9 mouse cellular contexts compared by ENCODE assay signal in the genomic region with DNA sequence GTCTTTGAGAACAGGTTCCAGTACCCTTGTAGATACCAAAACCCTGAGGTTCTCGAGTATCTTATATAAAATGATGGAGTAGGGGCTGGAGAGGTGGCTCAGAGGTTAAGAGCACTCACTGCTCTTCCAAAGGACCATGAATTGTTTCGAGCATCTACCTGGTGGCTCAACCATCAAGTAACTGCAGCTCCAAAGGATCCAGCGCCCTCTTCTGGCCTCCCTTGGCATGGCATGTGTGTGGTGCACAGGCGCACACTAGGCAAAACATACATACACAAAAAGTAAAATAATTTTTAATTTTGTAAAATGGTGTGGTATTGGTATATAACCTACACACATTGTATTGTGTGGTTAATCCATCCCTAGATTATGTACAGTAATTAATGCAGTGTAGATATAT. TPM values are rescaled to one million over a fixed set of nuclear protein-coding genes. Genes with fewer than 3 reads are reported as not detected.
DNase-seq lines count a peak whose midpoint lies in the region; TF ChIP-seq lines count a peak whose summit lies in the region.
"Had no signal": no experiment of that assay in that cellular context is flagged by ENCODE, and none has a peak within 500 bp of the region (broad histone marks: within the 10 kb centered on the region; RNA-seq: fewer than 3 reads in every experiment).

No protein-coding gene starts in this region.

- no peak overlapping the region for H3K4me3 ChIP-seq in kidney, adult 2 months (ENCODE audit: insufficient read depth, low read depth, low read length)
- H3K4me3 ChIP-seq in embryonic fibroblast, embryonic 13.5 days (ENCODE audit: insufficient read depth, low read length) = no peak overlapping the region

- no peaks in the 10 kb centered on the region; the same call in 1 of the 2 replicates for H3K36me3 ChIP-seq in kidney, adult 2 months (ENCODE audit: control insufficient read depth, insufficient read depth, low read length)

- TF ChIP-seq CTCF in kidney, adult 2 months (conservative IDR thresholded peaks at IDR 0.05; ENCODE audit: insufficient read depth, insufficient read length, low read depth, low read length) = peak; percentile 59
- 0 out of 2 replicates have a peak, but pooled peaks have one; percentile 13 for TF ChIP-seq CTCF in embryonic fibroblast, embryonic 13.5 days (IDR thresholded peaks at IDR 0.05; ENCODE audit: borderline replicate concordance, insufficient read depth, low read length)

- no peaks in the 10 kb centered on the region for H3K27me3 ChIP-seq in kidney, adult 2 months (replicated peaks; ENCODE audit: control insufficient read depth, insufficient read depth, low read length)

- H3K4me1 ChIP-seq in kidney, adult 2 months (ENCODE audit: control insufficient read depth, insufficient read depth, low read length) = peaks cover 9% of the 10 kb centered on the region; the same call in 1 of the 2 replicates
- H3K4me1 ChIP-seq in embryonic fibroblast, embryonic 13.5 days (ENCODE audit: control insufficient read depth, insufficient read depth, low read length) = no peaks in the 10 kb centered on the region

- no peak for DNase-seq in kidney, adult 2 months
- no peak for DNase-seq in kidney, postnatal 14 days
- peak; percentile 23 for DNase-seq in thymus, postnatal 14 days
- no peak for DNase-seq in thymus, adult 18-20 months
- no peak for DNase-seq in urinary bladder, adult 18-20 months (ENCODE audit: low spot score in 2 of 2)
- DNase-seq in left cerebral cortex, postnatal 4 days = no peak
- DNase-seq in left cerebral cortex, postnatal 10 days (ENCODE audit: extremely low spot score in 1 of 2, low spot score in 2 of 2) = no peak
- DNase-seq: lung, postnatal 14 days had no signal

- WGBS in kidney, adult 2 months = 89% methylated on average over 4 of the region's 4 CpGs

- no peak overlapping the region for H3K27ac ChIP-seq in kidney, adult 2 months (ENCODE audit: insufficient read depth, low read depth, low read length)
- H3K27ac ChIP-seq in embryonic fibroblast, embryonic 13.5 days (ENCODE audit: insufficient read depth, low read length) = no peak overlapping the region

- no peak for TF ChIP-seq POLR2A in kidney, adult 2 months (IDR thresholded peaks at IDR 0.05; ENCODE audit: low read depth, low read length)
- TF ChIP-seq POLR2A in embryonic fibroblast, embryonic 13.5 days (IDR thresholded peaks at IDR 0.05; ENCODE audit: low read depth, low read length) = no peak

- intact Hi-C loops in left cerebral cortex, postnatal 4 days (cut with DNase I) = loop anchor here (5.0 kb wide), 1 partner anchor 1419 kb away; no protein-coding TSS in a partner anchor
- intact Hi-C loops in left cerebral cortex, postnatal 10 days (cut with DNase I) = no loop called here

RNA-seq across cellular contexts. Expression of gene Ankrd33b, which starts 43.8 kb away (rescaled TPM):
- 21.8 and 26.9 TPM in 2 replicates for polyA plus RNA-seq in kidney, adult 2 months (2012; rRNA removed)
- 0.16 and 0.17 TPM in 2 replicates for polyA plus RNA-seq in embryonic fibroblast, embryonic 13.5 days (2011; ENCODE audit: insufficient read length, low read depth, missing spikeins)
- total RNA-seq in left cerebral cortex, postnatal 4 days (2021) = 1 to 10 TPM; 1.2 to 1.3 TPM
- 1 to 10 TPM; 6.4 to 8.7 TPM for total RNA-seq in left cerebral cortex, postnatal 10 days (2021)
